Mouse (Mus musculus): ENCODE measurements around the gene Fam221b. TPM values are rescaled to one million over a fixed set of nuclear protein-coding genes. Genes with fewer than 3 reads are reported as not detected.

Gene Fam221b
- total and polyA plus RNA-seq, 2 experiments from 2014 or later: 1.5 TPM; not detected in 1

- 52% methylated on average over 42 of the region's 42 CpGs for WGBS
- Histone ChIP-seq H3K36me3 (ENCODE audit: insufficient read depth, low read length) (no peaks in the 10 kb centered on the region), H3K4me2 (ENCODE audit: low read depth, low read length, poor library complexity, severe bottlenecking) (peak overlapping the region; percentile 97), H3K4me3 (ENCODE audit: low read depth, low read length) (peak overlapping the region; percentile 57), H3K9me3 (ENCODE audit: low read length) (no peaks in the 10 kb centered on the region), H3K27ac (ENCODE audit: low read depth, low read length) (peak overlapping the region; percentile 77), H3K4me1 (ENCODE audit: insufficient read depth, low read length) (peaks cover 23% of the 10 kb centered on the region), H3K27me3 (ENCODE audit: insufficient read depth, low read length) (no peaks in the 10 kb centered on the region), H3K9ac (replicated peaks; ENCODE audit: low read length, poor library complexity, severe bottlenecking) (peak overlapping the region; percentile 90)
- DNase-seq (ENCODE audit: low spot score): no peak
- no peak for TF ChIP-seq CTCF (IDR thresholded peaks at IDR 0.05)
- ATAC-seq (ENCODE audit: low FRiP score): peak; percentile 17
Observed at GRCm38 (mm10) chr4:43631956-43632920, 36.7 kb downstream of the Fam221b start.

- H3K27ac ChIP-seq (ENCODE audit: low read depth, low read length): peak within 1 kb of the TSS; percentile 77
- TF ChIP-seq CTCF (IDR thresholded peaks at IDR 0.05): no peak
- peak; percentile 35 for ATAC-seq (ENCODE audit: low FRiP score)
- H3K4me3 ChIP-seq (ENCODE audit: low read depth, low read length): peak within 1 kb of the TSS; percentile 57
- peak; percentile 31 for DNase-seq (ENCODE audit: low spot score)
- H3K9me3 ChIP-seq (ENCODE audit: low read length): no peaks in the 10 kb centered on the region
- peaks cover 23% of the 10 kb centered on the region for H3K4me1 ChIP-seq (ENCODE audit: insufficient read depth, low read length)
- no peaks in the 10 kb centered on the region for H3K27me3 ChIP-seq (ENCODE audit: insufficient read depth, low read length)
- peak within 1 kb of the TSS; percentile 90 for H3K9ac ChIP-seq (replicated peaks; ENCODE audit: low read length, poor library complexity, severe bottlenecking)
- WGBS: 2% methylated on average over 26 of the region's 70 CpGs
- H3K36me3 ChIP-seq (ENCODE audit: insufficient read depth, low read length): no peaks in the 10 kb centered on the region
- peak within 1 kb of the TSS; percentile 97 for H3K4me2 ChIP-seq (ENCODE audit: low read depth, low read length, poor library complexity, severe bottlenecking)
Observed at GRCm38 (mm10) chr4:43631046-43631955, 37.6 kb downstream of the Fam221b start, which contains the start of gene Npr2. TSS of gene Npr2 (plus strand) at chr4:43631935.

- DNase-seq (ENCODE audit: low spot score): peak; percentile 21
- WGBS: 18% methylated on average over 5 of the region's 5 CpGs
Observed at GRCm38 (mm10) chr4:43630671-43631045, 38.3 kb downstream of the Fam221b start.

GRCm38 (mm10) chr4:43630030-43630581 lies 38.8 kb downstream of the Fam221b start:
- no peaks in the 10 kb centered on the region for H3K36me3 ChIP-seq (ENCODE audit: insufficient read depth, low read length)
- H3K4me2 ChIP-seq (ENCODE audit: low read depth, low read length, poor library complexity, severe bottlenecking): peak overlapping the region; percentile 31
- H3K9me3 ChIP-seq (ENCODE audit: low read length): no peaks in the 10 kb centered on the region
- under 1% methylated on average over 5 of the region's 5 CpGs for WGBS
- H3K27me3 ChIP-seq (ENCODE audit: insufficient read depth, low read length): no peaks in the 10 kb centered on the region
- TF ChIP-seq CTCF (IDR thresholded peaks at IDR 0.05): peak; percentile 92
- H3K9ac ChIP-seq (replicated peaks; ENCODE audit: low read length, poor library complexity, severe bottlenecking): no peak overlapping the region
- ATAC-seq (ENCODE audit: low FRiP score) (peak; percentile 68), DNase-seq (ENCODE audit: low spot score) (peak; percentile 94)
- H3K27ac ChIP-seq (ENCODE audit: low read depth, low read length): peak overlapping the region; percentile 77
- H3K4me1 ChIP-seq (ENCODE audit: insufficient read depth, low read length): peaks cover 23% of the 10 kb centered on the region
- H3K4me3 ChIP-seq (ENCODE audit: low read depth, low read length): no peak overlapping the region

More at GRCm38 (mm10) chr4:43630671-43631045, 38.3 kb downstream of the Fam221b start:
- no peaks in the 10 kb centered on the region for H3K27me3 ChIP-seq (ENCODE audit: insufficient read depth, low read length)
- H3K27ac ChIP-seq (ENCODE audit: low read depth, low read length): peak overlapping the region; percentile 77
- no peaks in the 10 kb centered on the region for H3K36me3 ChIP-seq (ENCODE audit: insufficient read depth, low read length)
- peaks cover 23% of the 10 kb centered on the region for H3K4me1 ChIP-seq (ENCODE audit: insufficient read depth, low read length)
- H3K9ac ChIP-seq (replicated peaks; ENCODE audit: low read length, poor library complexity, severe bottlenecking): peak overlapping the region; percentile 90; the same call in 1 of the 2 replicates
- ATAC-seq (ENCODE audit: low FRiP score): no peak
- TF ChIP-seq CTCF (IDR thresholded peaks at IDR 0.05): no peak
- H3K4me3 ChIP-seq (ENCODE audit: low read depth, low read length): peak overlapping the region; percentile 57
- H3K9me3 ChIP-seq (ENCODE audit: low read length): no peaks in the 10 kb centered on the region
- peak overlapping the region; percentile 97; the same call in 1 of the 2 replicates for H3K4me2 ChIP-seq (ENCODE audit: low read depth, low read length, poor library complexity, severe bottlenecking)

GRCm38 (mm10) chr4:43629106-43629817 lies 39.7 kb downstream of the Fam221b start:
- peaks cover 23% of the 10 kb centered on the region for H3K4me1 ChIP-seq (ENCODE audit: insufficient read depth, low read length)
- WGBS: 36% methylated on average over 20 of the region's 20 CpGs
- no peak overlapping the region for H3K4me3 ChIP-seq (ENCODE audit: low read depth, low read length)
- peak; percentile 62 for DNase-seq (ENCODE audit: low spot score)
- no peaks in the 10 kb centered on the region for H3K9me3 ChIP-seq (ENCODE audit: low read length)
- H3K27ac ChIP-seq (ENCODE audit: low read depth, low read length): no peak overlapping the region
- ATAC-seq (ENCODE audit: low FRiP score): peak; percentile 59; the same call in 1 of the 2 replicates
- H3K36me3 ChIP-seq (ENCODE audit: insufficient read depth, low read length): no peaks in the 10 kb centered on the region
- H3K4me2 ChIP-seq (ENCODE audit: low read depth, low read length, poor library complexity, severe bottlenecking): peak overlapping the region; percentile 24; the same call in 1 of the 2 replicates
- no peak for TF ChIP-seq CTCF (IDR thresholded peaks at IDR 0.05)
- H3K27me3 ChIP-seq (ENCODE audit: insufficient read depth, low read length): no peaks in the 10 kb centered on the region
- H3K9ac ChIP-seq (replicated peaks; ENCODE audit: low read length, poor library complexity, severe bottlenecking): no peak overlapping the region
